Mouse (Mus musculus) intestine, postnatal 0 days (tissue): ENCODE results near the gene Spdef. TPM values are rescaled to one million over a fixed set of nuclear protein-coding genes. Genes with fewer than 3 reads are reported as not detected.

ENCODE experiments used
- ATAC-seq: fragments of 200-750 bp; cut with Nextera tagmentation; 2 replicates; pipeline ENCODE4 v1.8.0; 2017; ENCODE audit warnings: mild to moderate bottlenecking, moderate TSS enrichment, moderate library complexity
- H3K27ac ChIP-seq: fragments of 300-500 bp; sonication (generic); 2 replicates; pipeline ENCODE4 v1.5.1; 2014; ENCODE audit warnings: mild to moderate bottlenecking, low read depth, low read length, moderate library complexity
- H3K27me3 ChIP-seq: fragments of 300-500 bp; sonication (generic); replicated peaks from 2 replicates; pipeline ENCODE4 v1.6.1; 2014; ENCODE audit warnings: low read length, mixed read lengths; ENCODE audit not compliant: control insufficient read depth, insufficient read depth
- H3K36me3 ChIP-seq: fragments of 300-500 bp; sonication (generic); 2 replicates; pipeline ENCODE4 v1.6.1; 2014; ENCODE audit warnings: mild to moderate bottlenecking, moderate library complexity; ENCODE audit not compliant: control insufficient read depth, insufficient read depth
- H3K4me1 ChIP-seq: fragments of 300-500 bp; sonication (generic); replicated peaks from 2 replicates; pipeline ENCODE4 v1.6.1; 2014; ENCODE audit warnings: antibody characterized with exemption, low read length, mixed read lengths; ENCODE audit not compliant: control insufficient read depth, insufficient read depth
- H3K4me2 ChIP-seq: fragments of 300-500 bp; sonication (generic); replicated peaks from 2 replicates; pipeline ENCODE4 v1.6.1; 2014; ENCODE audit warnings: low read depth, mild to moderate bottlenecking, moderate library complexity
- H3K4me3 ChIP-seq: fragments of 300-500 bp; sonication (generic); 2 replicates; pipeline ENCODE4 v1.5.1; 2014; ENCODE audit warnings: low read depth, low read length
- H3K9ac ChIP-seq: fragments of 300-500 bp; sonication (generic); 2 replicates; pipeline ENCODE4 v1.6.1; 2014; ENCODE audit warnings: mild to moderate bottlenecking, low read depth, low read length
- H3K9me3 ChIP-seq: fragments of 300-500 bp; sonication (generic); 2 replicates; pipeline ENCODE4 v1.6.1; 2016; ENCODE audit warnings: mixed run types; ENCODE audit not compliant: control insufficient read depth
- CTCF ChIP-seq: sonication (generic); IDR thresholded peaks from 2 replicates; pipeline ENCODE4 v1.5.1; 2016; ENCODE audit warnings: low read depth, mild to moderate bottlenecking, control low read depth, antibody characterized with exemption, moderate library complexity
- WGBS: fragments of 180-500 bp; shearing (Covaris S2); extraction: QIAGEN DNeasy Blood & Tissue Kit; methylation state at CpG from one replicate; pipeline ENCODE4 v1.1.7; 2014; 5-methylcytosine and 5-hydroxymethylcytosine counted together
- polyA plus RNA-seq: library from polyadenylated mRNA; unstranded; fragments of >200 nt; fragmentation: Nextera tagmentation; extraction: Ambion mirVana; gene quantifications from 2 replicates; pipeline ENCODE4 v1.2.1, GENCODE M21; 2015

Spdef gene
- polyA plus RNA-seq, 1 experiment from 2014 or later: 9.9 TPM

DNA sequence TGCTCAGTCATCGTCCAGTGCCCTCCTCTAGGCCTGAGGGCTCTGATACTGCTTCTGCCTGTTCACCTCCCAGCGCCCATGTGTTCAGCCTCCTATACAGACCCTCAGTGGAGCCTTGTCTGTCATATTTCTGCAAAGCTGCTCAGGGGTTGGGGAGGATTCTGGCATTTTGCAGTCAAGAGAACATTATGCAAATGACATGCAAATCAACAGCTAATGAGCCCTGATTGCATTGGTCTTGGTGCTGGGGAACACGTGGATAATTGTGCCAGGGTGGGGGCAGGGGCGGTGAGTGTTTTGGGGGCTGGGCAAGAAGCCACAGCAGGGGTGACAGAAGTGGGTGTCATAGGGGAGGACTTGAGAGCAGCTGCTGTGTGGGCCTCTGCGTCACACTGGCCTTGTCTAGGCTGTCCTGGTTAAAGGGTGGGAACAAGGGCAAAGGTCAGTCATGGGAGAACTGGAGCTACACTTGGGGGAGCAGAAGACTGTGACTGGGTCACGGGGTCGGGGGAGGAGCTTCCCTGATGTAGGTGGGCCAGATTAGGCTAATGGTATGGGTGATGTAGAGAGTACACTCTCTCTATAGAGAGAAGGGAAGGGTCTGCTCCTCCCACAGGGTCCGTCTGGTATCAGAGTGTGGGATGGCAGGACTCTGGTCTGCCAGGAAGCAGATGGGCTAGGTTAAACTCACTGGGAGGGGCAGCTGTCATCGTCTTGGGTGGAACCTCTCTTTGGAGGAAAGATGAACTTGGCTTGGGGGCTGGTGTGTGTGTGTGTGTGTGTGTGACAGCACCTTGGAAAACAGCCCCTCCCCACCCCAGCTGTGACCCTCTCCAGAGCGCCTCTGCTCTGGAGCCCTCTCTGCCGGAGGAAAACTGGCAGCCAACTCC lies 49.6 kb downstream of the Spdef start:
- no peak for TF ChIP-seq CTCF
- Histone ChIP-seq H3K27me3 (0 out of 2 replicates have a peak, but pooled peaks cover 3% of the 10 kb centered on the region), H3K9me3 (no peaks in the 10 kb centered on the region), H3K9ac (no peak overlapping the region), H3K4me1 (peaks cover 4% of the 10 kb centered on the region; the same call in 1 of the 2 replicates), H3K4me2 (no peak overlapping the region), H3K4me3 (no peak overlapping the region), H3K36me3 (no peaks in the 10 kb centered on the region), H3K27ac (no peak overlapping the region)
- ATAC-seq: no peak
- 44% methylated on average over 11 of the region's 11 CpGs for WGBS

DNA sequence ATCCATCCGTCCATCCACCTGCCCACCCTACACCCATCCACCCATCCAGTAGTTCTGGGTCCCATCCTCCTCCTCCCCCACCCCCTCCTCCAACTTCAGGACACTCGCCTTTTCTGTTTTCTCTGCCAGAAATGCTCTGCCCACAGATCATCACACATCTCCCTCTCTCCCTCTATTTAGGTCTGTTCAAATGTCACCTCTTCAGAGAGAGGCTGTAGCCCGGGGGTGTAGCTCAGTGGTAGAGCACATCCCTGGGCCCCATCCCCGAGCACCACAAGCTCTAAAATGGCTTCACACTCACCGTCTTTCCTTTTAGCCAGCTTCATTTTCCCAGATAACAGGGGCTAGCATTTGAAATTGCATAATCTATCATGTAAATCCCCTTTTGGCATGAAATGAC lies 51.0 kb downstream of the Spdef start:
- no peak for TF ChIP-seq CTCF
- Histone ChIP-seq H3K4me1 (peaks cover 4% of the 10 kb centered on the region; the same call in 1 of the 2 replicates), H3K9ac (no peak overlapping the region), H3K27ac (no peak overlapping the region), H3K4me2 (no peak overlapping the region), H3K36me3 (no peaks in the 10 kb centered on the region), H3K9me3 (no peaks in the 10 kb centered on the region), H3K27me3 (no peaks in the 10 kb centered on the region), H3K4me3 (no peak overlapping the region)
- 69% methylated on average over 5 of the region's 5 CpGs for WGBS
- no peak for ATAC-seq

DNA sequence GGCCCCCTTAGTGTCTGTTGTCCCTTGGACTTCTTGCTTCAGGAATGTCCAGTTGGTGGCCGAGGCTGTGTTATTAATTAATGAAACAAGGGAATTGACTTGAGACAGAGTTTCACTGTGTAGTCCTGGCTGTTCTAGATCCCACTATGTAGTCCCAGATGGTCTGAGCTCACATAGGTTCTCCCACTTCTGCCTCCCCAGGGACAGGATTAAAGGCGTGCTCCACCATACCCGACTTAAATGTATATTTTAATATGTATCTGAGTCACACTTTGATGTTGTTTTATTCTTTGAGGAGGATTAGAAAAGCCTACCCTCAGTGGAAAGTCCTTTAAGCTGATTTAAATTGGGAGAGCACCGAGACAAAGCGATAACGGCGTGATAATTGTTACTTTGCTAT lies 52.5 kb downstream of the Spdef start:
- Histone ChIP-seq H3K27ac (no peak overlapping the region), H3K9me3 (no peaks in the 10 kb centered on the region), H3K9ac (no peak overlapping the region), H3K4me2 (no peak overlapping the region), H3K4me1 (peaks cover 4% of the 10 kb centered on the region; the same call in 1 of the 2 replicates), H3K4me3 (no peak overlapping the region), H3K27me3 (no peaks in the 10 kb centered on the region), H3K36me3 (no peaks in the 10 kb centered on the region)
- no peak for ATAC-seq
- WGBS: 58% methylated on average over 7 of the region's 7 CpGs
- TF ChIP-seq CTCF: no peak

DNA sequence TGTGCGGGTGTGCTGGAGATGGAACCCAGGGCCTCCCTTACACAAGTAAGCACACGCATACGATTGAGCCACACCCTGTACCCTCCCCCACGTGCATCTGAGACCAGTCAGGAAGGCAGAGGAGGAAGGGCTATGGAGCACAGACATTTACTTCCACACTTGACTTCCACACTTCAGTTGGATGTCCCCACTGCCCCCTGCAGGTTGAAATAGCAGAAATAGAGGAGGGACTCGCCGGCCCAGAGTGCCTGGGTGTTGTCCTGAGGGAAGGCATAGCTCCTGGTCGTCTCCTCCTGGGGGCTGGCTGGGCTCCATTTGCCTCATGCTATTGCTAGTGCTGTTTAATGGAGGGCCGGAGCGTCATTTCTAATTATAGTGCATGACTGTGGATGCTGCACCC lies 53.3 kb downstream of the Spdef start:
- no peak overlapping the region for H3K9ac ChIP-seq
- H3K36me3 ChIP-seq: no peaks in the 10 kb centered on the region
- ATAC-seq: no peak
- peak; percentile 52 for TF ChIP-seq CTCF
- H3K4me3 ChIP-seq: no peak overlapping the region
- peaks cover 4% of the 10 kb centered on the region; the same call in 1 of the 2 replicates for H3K4me1 ChIP-seq
- no peaks in the 10 kb centered on the region for H3K27me3 ChIP-seq
- 48% methylated on average over 9 of the region's 9 CpGs for WGBS
- no peak overlapping the region for H3K4me2 ChIP-seq
- no peaks in the 10 kb centered on the region for H3K9me3 ChIP-seq
- no peak overlapping the region for H3K27ac ChIP-seq

DNA sequence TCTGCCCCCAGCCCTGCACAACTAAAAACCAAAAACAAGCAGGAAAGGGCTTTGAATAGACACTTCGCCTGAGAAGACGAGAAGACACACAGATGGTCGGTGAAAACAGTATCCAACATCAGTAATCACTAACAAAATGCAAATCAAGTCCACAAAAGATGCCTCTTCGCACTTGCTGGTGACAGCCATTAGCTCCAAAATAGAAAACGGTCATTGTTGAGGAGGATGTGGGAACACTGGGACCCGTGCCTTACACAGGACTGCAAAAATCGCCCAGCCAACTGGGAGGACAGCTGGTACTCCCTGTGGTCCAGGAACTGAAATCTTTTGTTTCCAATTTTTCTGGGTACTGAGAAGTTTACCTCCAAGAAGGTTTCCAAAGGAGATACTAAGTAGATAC lies 54.8 kb downstream of the Spdef start:
- no peaks in the 10 kb centered on the region for H3K36me3 ChIP-seq

DNA sequence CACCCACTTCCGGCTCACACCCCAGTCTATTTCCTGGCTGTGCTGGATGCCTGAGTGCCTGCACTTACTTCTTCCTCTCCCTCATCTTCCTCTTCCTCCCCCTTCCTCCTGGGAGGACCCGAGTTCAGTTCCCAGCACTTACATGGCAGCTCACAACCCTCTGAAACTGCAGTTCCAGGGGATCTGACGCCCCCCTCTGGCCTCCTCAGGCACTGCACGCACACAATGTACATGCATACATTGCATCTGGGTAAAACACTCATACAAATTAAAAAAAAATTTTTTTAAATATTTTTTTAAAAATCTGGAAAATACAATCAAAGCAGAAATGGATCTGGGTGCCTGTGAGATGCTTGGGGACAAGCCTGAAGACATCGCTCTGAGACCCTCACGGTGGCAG lies 57.0 kb downstream of the Spdef start:
- Histone ChIP-seq H3K9ac (no peak overlapping the region), H3K9me3 (no peaks in the 10 kb centered on the region), H3K27ac (no peak overlapping the region), H3K4me2 (no peak overlapping the region), H3K4me1 (no peaks in the 10 kb centered on the region), H3K27me3 (no peaks in the 10 kb centered on the region), H3K4me3 (no peak overlapping the region), H3K36me3 (no peaks in the 10 kb centered on the region)
- no peak for ATAC-seq
- 78% methylated on average over 6 of the region's 6 CpGs for WGBS
- no peak for TF ChIP-seq CTCF

More for the DNA sequence above, 54.8 kb downstream of the Spdef start:
- ATAC-seq: no peak
- no peaks in the 10 kb centered on the region for H3K9me3 ChIP-seq
- no peak overlapping the region for H3K27ac ChIP-seq
- H3K4me3 ChIP-seq: no peak overlapping the region
- no peak for TF ChIP-seq CTCF
- H3K4me1 ChIP-seq: no peaks in the 10 kb centered on the region; the same call in 1 of the 2 replicates
- no peak overlapping the region for H3K9ac ChIP-seq
- H3K27me3 ChIP-seq: no peaks in the 10 kb centered on the region
- 83% methylated on average over 7 of the region's 7 CpGs for WGBS
- H3K4me2 ChIP-seq: no peak overlapping the region

Other genes with a start within 250 kb of the Spdef start
- 0.47 TPM in 2 replicates for gene Grm4, start 207.6 kb downstream of the Spdef start, polyA plus RNA-seq
- gene Hmga1, start 172.5 kb downstream of the Spdef start, polyA plus RNA-seq: 108 and 116 TPM in 2 replicates
- 80.3 and 83.0 TPM in 2 replicates for gene AI413582, start 163.2 kb downstream of the Spdef start, polyA plus RNA-seq
- 43.3 and 43.4 TPM in 2 replicates for gene Nudt3, start 105.5 kb downstream of the Spdef start, polyA plus RNA-seq
- not detected in 2 replicates for gene RPS10-NUDT3, start 93.7 kb downstream of the Spdef start, polyA plus RNA-seq
- gene Rps10, start 92.3 kb downstream of the Spdef start, polyA plus RNA-seq: 591 and 603 TPM in 2 replicates
- 1.2 and 1.4 TPM in 2 replicates for gene Pacsin1, start 73.4 kb downstream of the Spdef start, polyA plus RNA-seq
- gene D17Wsu92e, start 91.7 kb upstream of the Spdef start, polyA plus RNA-seq: 27.4 and 29.5 TPM in 2 replicates
- gene Snrpc, start 109.2 kb upstream of the Spdef start, polyA plus RNA-seq: 156 and 160 TPM in 2 replicates
- gene Uhrf1bp1, start 127.5 kb upstream of the Spdef start, polyA plus RNA-seq: 1.4 and 1.6 TPM in 2 replicates
- gene Anks1, start 180.4 kb upstream of the Spdef start, polyA plus RNA-seq: 9.8 and 10.0 TPM in 2 replicates
- gene Taf11, start 180.9 kb upstream of the Spdef start, polyA plus RNA-seq: 26.1 and 28.6 TPM in 2 replicates